Comparison of ENCODE assay signal across 13 mouse cellular contexts in the genomic region with DNA sequence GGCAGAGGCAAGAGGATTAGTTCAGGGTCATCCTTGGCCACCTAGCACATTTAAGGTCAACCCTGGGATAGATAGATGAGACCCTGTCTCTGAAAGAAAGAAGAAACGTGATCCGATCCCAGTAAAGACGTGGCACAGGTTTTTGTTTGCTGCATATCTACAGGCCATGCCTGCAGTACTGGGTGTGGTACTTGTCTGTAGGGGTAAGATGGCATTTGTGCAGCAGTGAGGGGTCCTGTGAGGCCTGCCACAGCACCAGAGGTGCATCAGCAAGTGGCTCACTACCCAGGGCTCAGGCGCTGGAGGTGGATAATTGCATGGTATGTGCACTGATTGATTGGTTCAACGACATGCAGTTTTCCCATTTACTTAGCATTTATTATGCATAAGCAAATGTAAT.
"Had no signal": no experiment of that assay in that cellular context is flagged by ENCODE, and none has a peak within 500 bp of the region (broad histone marks: within the 10 kb centered on the region; RNA-seq: fewer than 3 reads in every experiment).

No protein-coding gene starts in this region.

- H3K27me3 ChIP-seq: midbrain, embryonic 15.5 days; neural tube, embryonic 12.5 days had no signal

- H3K27ac ChIP-seq: limb, embryonic 10.5 days; midbrain, embryonic 15.5 days; neural tube, embryonic 12.5 days had no signal

- ATAC-seq: midbrain, embryonic 15.5 days had no signal

- H3K4me2 ChIP-seq: lung, embryonic 14.5 days; midbrain, embryonic 11.5 days; midbrain, embryonic 15.5 days; neural tube, embryonic 12.5 days had no signal

- H3K4me3 ChIP-seq: limb, embryonic 10.5 days; midbrain, embryonic 15.5 days; neural tube, embryonic 12.5 days had no signal

- DNase-seq: kidney, adult 11 months; kidney, adult 9 months; kidney, postnatal 10 days; lung, embryonic 14.5 days; lung, postnatal 10 days; retina, postnatal 1 day; right cerebral cortex, postnatal 4 days; thymus, adult 18-20 months; thymus, postnatal 14 days had no signal

- H3K4me1 ChIP-seq: limb, embryonic 10.5 days; midbrain, embryonic 15.5 days; neural tube, embryonic 12.5 days had no signal

- H3K9me3 ChIP-seq: limb, embryonic 10.5 days; midbrain, embryonic 15.5 days; neural tube, embryonic 12.5 days had no signal

- H3K9ac ChIP-seq: lung, embryonic 14.5 days; midbrain, embryonic 15.5 days; neural tube, embryonic 12.5 days had no signal
